Mouse (Mus musculus) thymus, postnatal 0 days (tissue): ENCODE measurements at regions not wholly inside any gene's neighbourhood (a gene's known extent, or its start where the extent isn't known, plus 50 kb on each side); places are given as distances from the start of the nearest gene placed in this dataset.

ENCODE experiments used
- DNase-seq: peaks from one replicate; pipeline ENCODE4 v3.0.0-alpha.2; 2015; ENCODE audit warnings: low spot score

- DNase-seq: peak; percentile 2
These were observed 339.1 kb upstream of the Msl3l2 start for GRCm38 (mm10) chr10:55767571-55767970.

DNA sequence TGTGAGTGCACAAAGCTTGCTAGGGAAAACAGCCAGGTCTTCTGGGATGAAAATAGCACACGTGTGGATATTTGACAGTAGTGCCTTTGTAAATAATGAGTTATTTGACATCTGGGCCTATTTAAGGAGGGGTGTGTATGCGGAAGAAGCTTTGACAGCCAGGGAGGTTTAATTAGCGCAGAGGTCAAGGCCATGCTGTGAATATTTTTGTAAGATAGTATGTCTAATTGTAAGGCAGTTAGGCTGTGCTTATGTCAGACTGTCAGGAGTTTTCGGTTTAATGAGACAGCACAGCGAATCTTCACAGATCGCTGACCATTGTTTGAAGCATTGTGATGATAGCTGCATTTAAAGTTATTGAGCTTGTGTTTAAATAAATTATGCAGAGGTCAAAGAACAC, 337.1 kb upstream of the Msl3l2 start:
- no peak for DNase-seq

GRCm38 (mm10) chr10:55782674-55783469, 323.8 kb upstream of the Msl3l2 start:
- DNase-seq: no peak

GRCm38 (mm10) chr10:55813966-55814365, 292.8 kb upstream of the Msl3l2 start:
- DNase-seq: no peak

GRCm38 (mm10) chr10:55851361-55851760, 255.4 kb upstream of the Msl3l2 start:
- DNase-seq: no peak

DNA sequence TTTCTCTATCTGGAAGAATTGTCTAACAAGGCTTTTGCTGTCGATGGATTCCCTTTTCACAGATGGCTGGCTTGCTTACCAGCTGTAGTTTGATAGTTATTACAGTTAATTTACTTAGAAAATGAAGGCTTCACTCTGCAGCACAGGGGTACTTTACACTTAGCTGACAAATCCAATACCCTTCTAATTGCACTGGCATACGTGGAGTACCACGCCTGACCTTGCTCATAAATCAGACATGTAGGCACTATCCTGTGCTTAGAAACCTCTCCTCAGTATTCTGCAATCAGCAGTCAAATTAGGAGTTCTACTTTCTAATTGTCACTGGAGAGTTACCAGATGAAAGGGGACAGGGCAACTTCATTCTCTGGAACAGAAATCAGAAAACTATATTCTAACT, 214.1 kb upstream of the Msl3l2 start:
- no peak for DNase-seq

- no peak for DNase-seq
These were observed 177.6 kb upstream of the Msl3l2 start for GRCm38 (mm10) chr10:55929100-55929499.

DNA sequence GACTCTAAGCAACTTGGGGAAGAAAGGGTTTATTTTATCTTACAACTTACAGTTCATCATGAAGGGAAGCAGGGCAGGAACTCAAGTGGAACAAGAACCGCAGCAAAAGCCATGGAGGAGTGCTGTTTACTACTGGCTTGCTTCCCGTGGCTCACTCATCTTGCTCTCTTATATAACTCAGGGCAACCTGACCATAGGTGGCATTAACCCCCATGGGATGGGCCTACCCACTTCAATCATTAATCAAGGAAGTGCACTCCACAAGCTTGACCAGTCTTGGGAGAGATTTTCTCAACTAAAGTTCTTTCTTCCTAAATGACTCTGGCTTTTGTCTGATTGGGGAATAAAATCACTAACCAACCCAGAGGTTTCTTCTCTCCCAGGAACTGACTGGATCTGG, 172.7 kb upstream of the Msl3l2 start:
- DNase-seq: no peak

DNA sequence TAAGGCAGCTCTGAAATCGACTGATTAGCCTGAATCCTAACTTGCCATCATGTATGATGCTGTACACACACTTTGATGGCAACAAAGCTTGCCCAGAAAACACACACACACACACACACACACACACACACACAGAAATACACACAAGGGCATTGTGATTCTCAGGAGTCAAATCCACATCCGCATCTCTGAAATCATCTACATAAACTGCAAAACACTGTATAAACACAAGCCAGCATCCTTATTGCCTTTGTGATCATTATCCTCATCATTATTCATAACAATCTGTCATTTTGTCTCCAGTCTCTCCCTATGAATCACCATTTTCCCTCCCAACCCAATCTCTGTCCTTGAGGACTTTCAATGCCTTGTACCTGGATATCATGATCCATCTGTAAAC, 171.3 kb upstream of the Msl3l2 start:
- no peak for DNase-seq

- DNase-seq: no peak
These were observed 144.0 kb upstream of the Msl3l2 start for GRCm38 (mm10) chr10:55962627-55963203.
